Mouse (Mus musculus) hindbrain, embryonic 16.5 days (tissue): Measurements from ENCODE around the gene Purb. TPM values are rescaled to one million over a fixed set of nuclear protein-coding genes. Genes with fewer than 3 reads are reported as not detected.

Experiments
- ATAC-seq: fragments of 200-750 bp; cut with Nextera tagmentation; 2 replicates; pipeline ENCODE4 v1.8.0; 2017; ENCODE audit warnings: moderate TSS enrichment, moderate library complexity
- H3K27ac ChIP-seq: fragments of 300-500 bp; sonication (generic); 2 replicates; pipeline ENCODE4 v1.5.1; 2014; ENCODE audit warnings: low read depth, mild to moderate bottlenecking, control low read depth, low read length, moderate library complexity
- H3K27me3 ChIP-seq: fragments of 300-500 bp; sonication (generic); replicated peaks from 2 replicates; pipeline ENCODE4 v1.6.1; 2014; ENCODE audit warnings: low read length; ENCODE audit not compliant: control insufficient read depth, insufficient read depth
- H3K36me3 ChIP-seq: fragments of 300-500 bp; sonication (generic); 2 replicates; pipeline ENCODE4 v1.6.1; 2014; ENCODE audit warnings: mild to moderate bottlenecking, low read length, moderate library complexity, mixed read lengths; ENCODE audit not compliant: control insufficient read depth, insufficient read depth
- H3K4me1 ChIP-seq: fragments of 300-500 bp; sonication (generic); 2 replicates; pipeline ENCODE4 v1.6.1; 2014; ENCODE audit warnings: low read depth, low read length; ENCODE audit not compliant: control insufficient read depth, insufficient read depth
- H3K4me2 ChIP-seq: fragments of 300-500 bp; sonication (generic); 2 replicates; pipeline ENCODE4 v1.6.1; 2014; ENCODE audit warnings: mild to moderate bottlenecking, low read length, control low read depth, moderate library complexity
- H3K4me3 ChIP-seq: fragments of 300-500 bp; sonication (generic); 2 replicates; pipeline ENCODE4 v1.5.1; 2014; ENCODE audit warnings: mild to moderate bottlenecking, low read length, control low read depth, moderate library complexity
- H3K9ac ChIP-seq: fragments of 300-500 bp; sonication (generic); 2 replicates; pipeline ENCODE4 v1.6.1; 2014; ENCODE audit warnings: low read depth, mild to moderate bottlenecking, control low read depth, low read length, moderate library complexity
- H3K9me3 ChIP-seq: fragments of 300-500 bp; sonication (generic); 2 replicates; pipeline ENCODE4 v1.6.1; 2014; ENCODE audit warnings: mild to moderate bottlenecking, low read length, moderate library complexity; ENCODE audit not compliant: control insufficient read depth
- WGBS: fragments of 180-500 bp; shearing (Covaris S2); extraction: QIAGEN DNeasy Blood & Tissue Kit; methylation state at CpG from one replicate; pipeline ENCODE4 v1.1.7; 2014; 5-methylcytosine and 5-hydroxymethylcytosine counted together
- polyA plus RNA-seq: library from polyadenylated mRNA; unstranded; fragments of >200 nt; fragmentation: Nextera tagmentation; extraction: Ambion mirVana; gene quantifications from 2 replicates; pipeline ENCODE4 v1.2.1, GENCODE M21; 2015

Gene Purb
- 11.2 and 11.5 TPM in 2 replicates for polyA plus RNA-seq

DNA sequence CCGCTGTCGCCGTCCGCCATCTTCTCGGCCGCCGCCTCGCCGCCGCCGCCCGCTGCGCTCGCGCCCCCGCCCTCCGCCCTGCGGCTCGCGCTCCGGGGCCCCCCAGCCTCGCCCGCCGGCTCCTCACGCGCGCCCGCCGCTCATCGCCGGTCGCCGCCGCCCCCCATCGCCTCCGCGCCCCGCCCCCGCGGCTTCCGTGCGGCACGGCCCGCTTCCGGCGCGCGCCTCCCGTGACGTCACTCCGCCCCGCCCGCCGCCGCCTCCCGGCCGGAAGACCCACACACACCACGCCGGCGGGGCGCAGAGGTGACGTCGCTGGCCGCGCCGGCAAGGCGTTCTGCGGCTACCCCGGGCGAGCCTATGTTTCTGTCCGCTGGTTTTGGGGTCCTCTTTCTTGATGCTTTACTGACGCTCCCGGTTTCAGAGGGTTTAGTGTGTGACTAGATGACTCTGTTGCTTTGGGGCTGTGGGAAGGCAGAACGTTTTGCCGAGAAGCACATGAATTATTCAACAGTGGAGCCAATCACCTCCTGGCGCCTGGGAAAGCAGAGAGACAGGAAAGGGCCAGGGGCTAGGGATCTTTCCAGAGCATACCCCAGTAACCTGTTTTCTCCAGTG, at the start of gene Purb:
Purb (minus strand) TSS at position 51 of the 618 bp plus-strand sequence.
- ATAC-seq = peak; percentile 96
- Histone ChIP-seq H3K4me3 (peak within 1 kb of the TSS; percentile 93), H3K4me1 (peaks cover 27% of the 10 kb centered on the region), H3K27me3 (no peaks in the 10 kb centered on the region), H3K4me2 (peak within 1 kb of the TSS; percentile 82), H3K9ac (peak within 1 kb of the TSS; percentile 87), H3K36me3 (no peaks in the 10 kb centered on the region), H3K27ac (peak within 1 kb of the TSS; percentile 97), H3K9me3 (no peaks in the 10 kb centered on the region)
- WGBS = under 1% methylated on average over 49 of the region's 76 CpGs

- H3K27me3 ChIP-seq = no peaks in the 10 kb centered on the region
- H3K36me3 ChIP-seq = peaks cover 15% of the 10 kb centered on the region
- no peak overlapping the region for H3K4me2 ChIP-seq
- 60% methylated on average over 1 of the region's 1 CpGs for WGBS
- no peak overlapping the region for H3K9ac ChIP-seq
- no peak overlapping the region for H3K4me3 ChIP-seq
- no peaks in the 10 kb centered on the region for H3K9me3 ChIP-seq
- ATAC-seq = no peak
- peaks cover 10% of the 10 kb centered on the region for H3K4me1 ChIP-seq
- H3K27ac ChIP-seq = no peak overlapping the region
These were observed 49.5 kb upstream of the Purb start for GRCm38 (mm10) chr11:6525241-6525640.

GRCm38 (mm10) chr11:6524880-6525238, 49.1 kb upstream of the Purb start:
- Histone ChIP-seq H3K4me2 (no peak overlapping the region), H3K9ac (no peak overlapping the region), H3K4me3 (no peak overlapping the region), H3K36me3 (peaks cover 15% of the 10 kb centered on the region), H3K4me1 (peaks cover 10% of the 10 kb centered on the region), H3K27ac (no peak overlapping the region), H3K27me3 (no peaks in the 10 kb centered on the region), H3K9me3 (no peaks in the 10 kb centered on the region)
- WGBS = 87% methylated on average over 4 of the region's 4 CpGs
- no peak for ATAC-seq

GRCm38 (mm10) chr11:6524165-6524879, 48.6 kb upstream of the Purb start:
- peaks cover 15% of the 10 kb centered on the region for H3K36me3 ChIP-seq
- no peak overlapping the region for H3K4me3 ChIP-seq
- H3K27ac ChIP-seq = no peak overlapping the region
- H3K9ac ChIP-seq = no peak overlapping the region
- H3K4me2 ChIP-seq = no peak overlapping the region
- 86% methylated on average over 8 of the region's 8 CpGs for WGBS
- H3K9me3 ChIP-seq = no peaks in the 10 kb centered on the region
- no peak for ATAC-seq
- peaks cover 10% of the 10 kb centered on the region for H3K4me1 ChIP-seq
- no peaks in the 10 kb centered on the region for H3K27me3 ChIP-seq

GRCm38 (mm10) chr11:6523662-6524088, 48.0 kb upstream of the Purb start:
- Histone ChIP-seq H3K9me3 (no peaks in the 10 kb centered on the region), H3K36me3 (peaks cover 15% of the 10 kb centered on the region), H3K4me2 (no peak overlapping the region), H3K4me1 (peaks cover 10% of the 10 kb centered on the region), H3K4me3 (no peak overlapping the region), H3K9ac (no peak overlapping the region), H3K27ac (no peak overlapping the region), H3K27me3 (no peaks in the 10 kb centered on the region)
- no peak for ATAC-seq
- 57% methylated on average over 1 of the region's 1 CpGs for WGBS

- H3K4me1 ChIP-seq = peaks cover 8% of the 10 kb centered on the region
- WGBS = 77% methylated on average over 9 of the region's 9 CpGs
- no peak for ATAC-seq
- H3K4me2 ChIP-seq = no peak overlapping the region
- no peaks in the 10 kb centered on the region for H3K27me3 ChIP-seq
- peaks cover 15% of the 10 kb centered on the region for H3K36me3 ChIP-seq
- H3K27ac ChIP-seq = no peak overlapping the region
- no peak overlapping the region for H3K9ac ChIP-seq
- H3K4me3 ChIP-seq = no peak overlapping the region
- no peaks in the 10 kb centered on the region for H3K9me3 ChIP-seq
These were observed 47.2 kb upstream of the Purb start for GRCm38 (mm10) chr11:6522782-6523525.

- Histone ChIP-seq H3K27ac (no peak within 1 kb of the TSS), H3K4me3 (no peak within 1 kb of the TSS), H3K4me2 (no peak within 1 kb of the TSS), H3K27me3 (no peaks in the 10 kb centered on the region), H3K9ac (no peak within 1 kb of the TSS), H3K9me3 (no peaks in the 10 kb centered on the region), H3K36me3 (peaks cover 8% of the 10 kb centered on the region; the same call in 1 of the 2 replicates), H3K4me1 (no peaks in the 10 kb centered on the region)
- no peak for ATAC-seq
- 81% methylated on average over 7 of the region's 7 CpGs for whole genome bisulfite sequencing
These were observed 44.9 kb upstream of the Purb start, which contains the start of gene Myo1g for GRCm38 (mm10) chr11:6520507-6521173. TSS of gene Myo1g (minus strand) at chr11:6520965.

DNA sequence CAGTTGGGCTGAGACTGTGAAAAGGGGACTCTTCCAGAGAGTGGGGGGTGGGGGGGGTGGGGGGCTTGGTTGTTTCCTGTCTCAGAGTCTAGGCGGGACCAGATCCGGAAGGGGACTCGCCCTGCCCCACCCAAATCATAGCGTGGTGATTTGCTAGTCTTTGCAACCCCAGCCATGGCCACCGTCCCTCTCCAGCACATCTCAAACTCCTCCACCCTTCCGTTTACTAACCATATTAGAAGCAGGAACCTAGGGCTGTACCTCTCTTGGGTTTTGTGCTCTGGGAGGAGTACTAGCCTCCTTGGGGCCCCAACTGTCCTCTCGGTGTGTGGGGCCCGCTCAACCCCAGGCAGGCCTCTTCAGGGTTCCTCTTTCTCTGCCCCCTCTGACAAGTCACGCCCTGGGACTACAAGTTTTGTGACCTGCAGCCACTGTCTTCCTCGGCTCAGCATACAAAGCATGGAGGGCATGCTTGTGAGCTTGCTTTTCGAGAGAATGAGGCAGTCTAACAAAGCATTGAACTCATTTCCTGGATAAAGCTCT, 43.8 kb upstream of the Purb start:
- Histone ChIP-seq H3K4me2 (no peak overlapping the region), H3K27ac (no peak overlapping the region), H3K9ac (no peak overlapping the region), H3K4me3 (no peak overlapping the region), H3K4me1 (no peaks in the 10 kb centered on the region), H3K27me3 (no peaks in the 10 kb centered on the region), H3K9me3 (no peaks in the 10 kb centered on the region), H3K36me3 (0 out of 2 replicates have a peak, but pooled peaks cover 2% of the 10 kb centered on the region)
- WGBS = 76% methylated on average over 11 of the region's 11 CpGs
- no peak for ATAC-seq
